Mouse (Mus musculus): Measurements from ENCODE around the gene Tulp1.

The Tulp1 gene

GRCm38 (mm10) chr17:28313212-28313879 lies 51.7 kb downstream of the Tulp1 start, which contains the start of gene Fance:
Gene Fance (plus strand): TSS chr17:28313519.
- peak; percentile 100 for DNase-seq (ENCODE audit: low read depth)

DNA sequence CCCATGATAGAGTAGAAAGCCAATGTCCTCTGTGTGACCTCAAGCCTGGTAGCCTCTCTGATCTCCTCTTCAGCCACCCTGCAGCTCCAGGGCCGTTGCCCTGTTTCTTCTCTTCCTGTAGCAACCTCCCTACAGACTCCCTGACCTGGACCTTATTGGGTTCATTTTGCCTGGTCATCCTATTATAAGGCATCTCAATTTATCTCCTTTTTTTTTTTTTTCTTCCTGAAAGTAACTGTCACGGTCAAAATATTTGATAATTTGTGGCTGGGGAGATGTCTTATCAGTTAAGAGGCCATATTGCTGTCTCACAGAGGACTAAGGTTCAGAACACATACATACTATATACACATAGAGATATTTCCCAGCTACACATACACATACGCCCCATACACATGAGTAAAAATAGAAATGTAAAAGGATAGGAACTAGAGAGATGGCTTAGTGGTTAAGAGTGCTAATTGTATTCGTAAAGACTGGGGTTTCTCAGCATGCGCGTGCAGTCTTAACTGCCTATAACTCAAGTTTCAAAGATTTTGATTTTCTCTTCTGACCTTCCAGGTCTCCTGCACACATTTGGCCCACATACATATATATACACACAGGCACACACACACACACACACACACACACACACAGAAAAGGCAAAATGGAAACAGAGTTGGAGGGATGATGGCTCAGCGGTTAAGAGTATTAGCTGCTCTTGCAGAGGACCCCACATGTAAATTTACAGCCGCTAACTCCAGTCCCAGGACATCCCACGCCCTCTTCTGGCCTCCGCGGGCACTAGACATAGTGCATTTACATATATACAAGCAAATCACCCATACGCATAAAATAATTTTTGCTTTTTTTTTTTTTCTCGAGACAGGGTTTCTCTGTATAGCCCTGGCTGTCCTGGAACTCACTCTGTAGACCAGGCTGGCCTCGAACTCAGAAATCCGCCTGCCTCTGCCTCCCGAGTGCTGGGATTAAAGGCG lies 52.5 kb downstream of the Tulp1 start:
- peak; percentile 69 for DNase-seq (ENCODE audit: low read depth)

- peak; percentile 34 for DNase-seq (ENCODE audit: low read depth)
Measured at GRCm38 (mm10) chr17:28311366-28312132, 53.5 kb downstream of the Tulp1 start.

- DNase-seq (ENCODE audit: low read depth), result peak; percentile 44
Measured at GRCm38 (mm10) chr17:28310831-28311230, 54.2 kb downstream of the Tulp1 start.

- DNase-seq (ENCODE audit: low read depth), result peak; percentile 95
Measured at GRCm38 (mm10) chr17:28308297-28309195, 56.5 kb downstream of the Tulp1 start.

DNA sequence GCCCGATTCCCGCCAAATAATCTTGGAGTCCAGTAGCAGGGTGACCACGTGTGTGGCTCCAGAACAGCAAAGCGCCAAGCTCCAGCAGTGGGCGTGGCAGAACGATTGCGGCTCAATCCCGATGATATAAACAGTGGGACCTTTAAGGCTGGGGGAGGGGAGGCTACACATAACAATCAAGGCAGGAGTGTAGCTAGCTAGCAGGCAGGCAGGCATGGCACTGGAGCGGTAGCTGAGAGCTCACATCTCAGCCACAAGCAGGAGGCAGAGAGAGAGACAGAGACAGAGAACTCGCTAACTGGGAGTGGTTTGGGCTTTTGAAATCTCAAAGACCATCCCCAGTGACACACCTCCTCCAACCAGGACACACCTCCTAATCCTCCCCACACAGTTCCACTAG lies 59.9 kb downstream of the Tulp1 start:
- no peak for DNase-seq (ENCODE audit: low read depth)

Data from induced T-regulatory cell, adult 2 months (primary cell).